Mouse (Mus musculus): Measurements from ENCODE around the gene Gm20521.

The Gm20521 gene

GRCm38 (mm10) chr14:54893651-54894181 lies 10.5 kb downstream of the Gm20521 start:
- peak; percentile 99 for DNase-seq (ENCODE audit: low spot score)

DNA sequence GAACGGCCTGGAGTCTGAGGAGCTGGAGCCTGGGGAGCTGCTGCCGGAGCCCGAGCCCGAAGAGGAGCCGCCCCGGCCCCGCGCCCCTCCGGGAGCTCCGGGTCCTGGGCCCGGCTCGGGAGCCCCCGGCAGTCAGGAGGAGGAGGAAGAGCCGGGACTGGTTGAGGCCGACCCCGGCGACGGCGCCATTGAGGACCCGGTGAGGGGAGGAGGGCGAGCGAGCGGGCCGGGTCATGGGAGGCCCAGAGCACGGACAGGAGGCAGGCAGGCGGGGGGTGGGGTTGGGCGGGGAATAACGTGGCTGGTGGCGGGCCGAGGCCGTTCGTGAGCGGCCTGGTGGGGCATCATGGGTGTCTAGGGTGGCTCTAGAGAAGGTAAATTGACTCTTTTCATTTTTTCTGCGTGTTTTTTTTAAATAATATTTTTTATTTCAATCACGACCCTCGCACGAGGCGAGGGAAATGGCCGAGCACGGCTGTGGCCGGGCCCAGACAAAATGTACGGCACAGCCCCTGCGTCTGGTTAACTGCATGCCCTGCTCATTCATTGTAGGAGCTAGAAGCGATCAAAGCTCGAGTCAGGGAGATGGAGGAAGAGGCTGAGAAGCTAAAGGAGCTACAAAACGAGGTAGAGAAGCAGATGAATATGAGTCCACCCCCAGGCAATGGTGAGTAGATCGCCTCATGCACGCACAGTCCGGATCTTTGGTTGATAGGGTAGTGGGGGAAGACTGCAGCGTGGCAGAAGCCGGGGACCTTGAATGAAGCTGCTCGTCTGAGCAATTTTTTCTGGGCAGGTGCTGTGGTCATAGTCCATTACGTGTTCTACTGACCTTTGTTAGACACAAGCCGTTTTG lies 11.3 kb downstream of the Gm20521 start:
- DNase-seq (ENCODE audit: low spot score): peak; percentile 83

- DNase-seq (ENCODE audit: low spot score): peak; percentile 82
Observed at GRCm38 (mm10) chr14:54897445-54897844, 14.2 kb downstream of the Gm20521 start.

- peak; percentile 67 for DNase-seq (ENCODE audit: low spot score)
Observed at GRCm38 (mm10) chr14:54900383-54900782, 17.1 kb downstream of the Gm20521 start.

- DNase-seq (ENCODE audit: low spot score): no peak
Observed at GRCm38 (mm10) chr14:54903641-54904040, 20.4 kb downstream of the Gm20521 start.

DNA sequence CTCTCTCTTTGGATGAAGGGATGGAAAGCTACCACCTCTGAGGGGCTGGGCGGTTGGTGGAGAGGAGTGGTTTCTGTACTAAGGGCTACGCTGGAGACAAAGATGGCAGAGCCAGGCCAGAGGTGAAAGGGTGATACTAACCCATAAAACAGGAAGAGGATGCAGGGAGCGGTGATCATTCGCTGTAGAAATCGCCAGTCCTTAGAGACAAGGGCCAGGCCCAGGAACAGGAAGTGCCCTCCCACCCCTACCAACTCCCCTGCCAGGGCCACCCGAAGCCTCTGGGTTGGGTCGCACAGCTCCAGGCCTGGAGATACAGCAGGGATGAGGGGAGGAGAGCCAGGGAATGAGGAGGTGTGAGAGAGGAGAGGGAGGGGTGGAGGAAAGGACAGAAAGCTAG lies 25.4 kb downstream of the Gm20521 start:
- DNase-seq (ENCODE audit: low spot score): no peak

- peak; percentile 41 for DNase-seq (ENCODE audit: low spot score)
Observed at GRCm38 (mm10) chr14:54912109-54912850, 29.0 kb downstream of the Gm20521 start.

DNA sequence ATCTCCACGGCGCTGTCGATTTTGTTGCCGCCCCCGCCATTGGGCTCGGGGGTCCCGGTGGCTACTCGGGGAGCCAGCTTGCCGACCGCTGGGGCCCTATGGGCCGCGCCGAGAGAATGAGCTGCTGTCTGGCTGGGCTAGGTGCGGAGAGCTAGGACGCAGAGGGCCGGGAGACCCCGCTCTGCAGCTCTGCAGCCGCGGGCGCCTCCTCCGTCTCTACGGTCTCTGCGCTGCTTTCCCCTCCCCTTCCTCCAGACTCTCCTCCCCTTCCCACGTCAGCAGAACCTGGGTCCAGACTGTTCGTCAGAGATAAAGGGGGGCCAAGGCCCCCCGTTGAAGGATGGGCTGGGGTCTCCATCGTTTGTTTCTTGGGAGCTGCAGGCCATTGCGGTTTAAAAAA lies 29.6 kb downstream of the Gm20521 start, which contains the start of gene Slc22a17:
TSS of gene Slc22a17 (minus strand) at position 247 of the 400 bp plus-strand sequence.
- peak; percentile 72 for DNase-seq (ENCODE audit: low spot score)

DNA sequence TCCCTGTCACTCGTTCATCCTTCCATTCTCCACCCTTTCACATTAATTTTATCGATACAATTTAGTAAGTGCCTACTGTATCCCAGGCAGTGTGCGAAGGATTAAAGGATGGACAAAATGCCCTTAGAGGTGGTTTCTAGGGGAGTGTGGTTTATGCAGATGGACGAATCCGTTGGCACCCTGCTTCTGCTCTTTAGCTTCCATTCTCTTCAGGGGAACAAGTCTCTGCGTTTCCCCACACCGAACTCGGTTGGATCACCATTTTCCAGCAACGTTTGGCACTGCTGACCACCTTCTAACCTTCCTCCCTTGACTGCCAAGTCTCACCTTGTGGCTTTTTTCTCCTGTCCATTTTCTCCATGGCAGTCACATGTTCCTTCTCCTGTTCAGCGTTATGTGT lies 30.1 kb downstream of the Gm20521 start:
- no peak for DNase-seq (ENCODE audit: low spot score)

- DNase-seq (ENCODE audit: low spot score): no peak
Observed at GRCm38 (mm10) chr14:54920076-54920685, 36.9 kb downstream of the Gm20521 start.

DNA sequence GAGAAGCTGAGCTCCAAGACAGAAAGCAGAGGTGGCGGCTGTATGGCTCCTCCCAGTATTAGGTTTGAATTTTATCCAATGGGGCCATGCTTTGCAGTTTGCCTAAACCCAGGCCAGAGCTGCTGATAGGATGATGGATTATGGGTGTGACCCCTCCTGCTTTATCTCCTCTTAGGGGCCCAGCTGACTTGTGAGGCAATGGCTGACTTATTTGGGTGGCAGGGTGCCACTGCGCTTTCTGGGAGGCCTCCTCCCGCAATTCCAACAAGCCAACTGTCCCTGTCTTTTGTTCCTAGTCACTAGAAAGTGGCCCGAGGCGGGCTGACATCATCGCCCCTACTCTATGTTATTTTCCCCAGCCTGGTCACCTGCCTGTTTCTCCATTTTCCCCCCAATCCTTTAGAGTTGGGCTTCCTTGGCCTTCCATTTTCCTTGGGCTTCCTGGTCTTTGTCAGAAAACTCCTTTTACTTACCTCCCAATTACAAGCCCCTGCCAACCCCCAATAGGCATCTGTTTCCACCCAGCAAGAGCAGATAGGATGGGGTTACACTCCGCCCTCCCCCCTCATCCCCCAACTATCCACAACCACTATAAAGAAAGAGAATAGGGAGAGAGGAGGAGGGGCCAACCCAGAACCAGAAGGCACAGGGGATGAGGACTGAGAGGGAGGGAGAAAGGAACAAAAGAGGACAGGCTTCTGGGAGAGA lies 41.6 kb downstream of the Gm20521 start:
- peak; percentile 47 for DNase-seq (ENCODE audit: low spot score)

GRCm38 (mm10) chr14:54925349-54926342 lies 42.4 kb downstream of the Gm20521 start, which contains the start of gene Efs:
Efs (minus strand) TSS chr14:54926126.
- peak; percentile 47 for DNase-seq (ENCODE audit: low spot score)

DNA sequence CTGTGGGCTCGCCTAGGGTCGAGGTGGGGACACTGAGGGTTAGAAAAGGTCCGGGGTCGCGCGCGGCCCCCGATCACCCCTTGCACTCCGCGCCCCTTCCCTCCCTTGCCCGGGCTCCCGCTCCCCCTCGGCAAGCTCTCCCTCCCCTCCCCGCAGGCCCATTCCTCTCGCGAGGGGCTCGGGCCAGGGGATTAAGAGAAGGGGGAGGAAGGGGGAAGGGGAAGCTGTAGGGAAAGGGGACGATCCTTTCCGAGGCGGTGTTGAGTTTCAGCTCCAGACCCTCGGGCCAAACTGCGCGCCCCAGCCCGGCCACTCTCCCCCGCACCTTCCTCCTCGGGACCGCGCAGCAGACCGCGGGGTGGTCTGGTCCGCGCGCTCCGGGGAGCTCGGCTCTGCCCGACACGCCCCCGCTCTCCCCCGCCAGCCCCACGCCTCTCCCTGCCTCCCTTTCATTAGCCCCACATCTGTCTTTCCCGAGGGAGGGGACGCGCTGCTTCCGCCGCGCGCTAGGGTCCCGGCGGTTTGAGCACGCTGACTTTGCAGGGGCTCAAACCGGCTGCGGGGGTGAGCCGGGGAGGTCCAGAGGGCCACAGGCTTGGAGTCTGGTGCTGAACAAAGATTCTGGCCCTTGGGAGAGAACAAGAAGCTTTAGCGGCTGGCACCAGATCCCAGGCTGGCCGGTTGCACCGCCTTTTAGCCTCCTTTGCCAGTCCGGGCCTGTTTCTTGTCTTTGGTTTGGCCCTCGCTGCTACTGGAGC lies 43.3 kb downstream of the Gm20521 start:
- DNase-seq (ENCODE audit: low spot score): peak; percentile 70

DNA sequence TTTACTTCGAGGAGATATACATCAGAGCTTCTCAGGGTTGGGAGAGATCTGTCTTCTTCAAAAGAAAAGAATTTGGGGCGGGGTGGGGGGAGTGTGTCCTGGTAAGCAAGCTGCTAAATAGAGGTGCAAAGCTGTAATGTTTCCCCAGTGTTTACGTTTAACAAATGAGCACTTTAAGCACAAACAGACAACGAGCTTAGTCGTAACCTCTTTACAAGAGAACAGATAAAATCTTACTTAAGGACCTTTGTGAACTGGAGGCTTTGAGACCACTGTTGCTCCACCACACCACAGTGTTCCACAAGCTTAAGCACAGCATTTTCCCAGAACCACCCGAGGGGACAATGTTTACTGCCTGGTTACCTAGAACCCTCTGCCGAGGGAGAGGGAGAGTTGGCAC lies 44.1 kb downstream of the Gm20521 start:
- no peak for DNase-seq (ENCODE audit: low spot score)

GRCm38 (mm10) chr14:54929801-54930200 lies 46.6 kb downstream of the Gm20521 start:
- DNase-seq (ENCODE audit: low spot score): no peak

- DNase-seq (ENCODE audit: low spot score): no peak
Observed at GRCm38 (mm10) chr14:54930431-54930830, 47.2 kb downstream of the Gm20521 start.

DNA sequence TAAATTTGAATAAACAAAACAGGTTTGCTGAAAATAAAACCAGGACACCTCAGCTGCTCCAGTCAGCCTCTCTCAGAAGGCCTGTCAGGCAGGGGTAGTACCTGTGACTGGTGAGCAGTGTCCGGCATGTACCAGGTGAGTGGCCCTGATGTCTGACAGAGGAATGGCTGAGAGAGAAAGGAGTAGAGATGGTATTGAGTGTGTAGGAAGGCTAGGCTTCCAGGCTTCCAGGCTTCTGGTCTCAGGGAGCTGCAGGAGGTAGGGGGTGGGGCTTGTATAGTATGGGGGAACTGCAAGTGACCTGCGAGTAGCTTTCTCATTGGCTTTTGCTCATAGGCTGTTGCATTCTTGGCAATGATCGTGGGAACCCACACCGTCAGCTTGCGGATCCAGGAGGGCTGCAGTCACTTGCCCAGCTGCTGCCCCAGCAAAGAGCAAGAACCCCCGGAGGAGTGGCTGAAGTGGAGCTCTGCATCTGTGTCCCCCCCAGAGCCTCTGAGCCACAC lies 49.5 kb downstream of the Gm20521 start, which contains the start of gene Il25:
TSS of gene Il25 (plus strand) at position 51 of the 506 bp plus-strand sequence.
- no peak for DNase-seq (ENCODE audit: low spot score)

DNA sequence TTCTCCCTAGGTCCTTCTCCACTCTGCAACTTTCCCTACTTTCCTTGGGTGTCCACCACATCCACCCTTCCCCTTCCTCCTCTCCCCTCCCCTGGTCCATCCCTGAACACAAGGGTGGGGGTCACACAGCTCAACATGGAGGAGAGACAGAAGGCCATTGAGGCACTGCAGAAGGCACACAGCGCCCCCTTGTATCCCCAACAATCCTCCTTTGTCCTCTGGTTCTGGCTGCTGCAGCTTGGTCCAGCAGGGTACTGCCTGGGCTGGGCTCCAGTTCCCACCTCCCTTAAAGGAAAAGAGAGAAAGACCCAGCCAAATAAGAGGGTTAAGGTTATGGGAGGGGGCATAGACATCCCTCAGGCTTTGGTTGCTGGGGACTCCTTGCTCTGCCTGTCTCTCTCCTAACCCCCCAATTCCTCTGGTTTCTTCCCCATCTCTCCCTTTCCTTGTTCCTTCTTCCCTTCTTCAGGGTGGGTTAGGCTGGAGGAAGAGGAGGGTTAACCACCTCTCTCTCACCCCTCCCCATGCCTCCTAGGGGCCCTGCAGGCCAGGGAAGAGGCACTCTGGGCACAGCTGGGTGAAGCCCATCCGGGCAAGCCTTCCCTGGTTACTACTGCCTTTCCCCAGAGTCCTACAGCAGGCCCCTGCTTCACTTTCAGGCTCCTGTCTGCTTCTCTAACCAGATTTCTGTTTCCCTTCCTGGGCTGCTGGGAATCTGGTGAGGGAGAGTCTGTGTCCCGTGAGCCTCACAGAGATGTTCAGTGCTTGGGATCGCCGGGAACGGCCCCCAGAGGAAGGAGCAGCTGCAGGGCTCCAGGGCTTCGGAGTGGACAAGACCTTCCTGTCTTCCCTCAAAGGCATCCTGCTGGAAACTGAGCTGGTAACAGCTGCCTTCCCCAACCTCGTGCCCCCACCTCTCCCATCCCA lies 52.9 kb downstream of the Gm20521 start, which contains the start of gene Cmtm5:
TSS of gene Cmtm5 (plus strand) at position 358 of the 927 bp plus-strand sequence.
- no peak for DNase-seq (ENCODE audit: low spot score)
